In genomic region chr3:55443271-55443670, GRCm38 (mm10) we compare ENCODE assay signal across 29 mouse cellular contexts. TPM values are rescaled to one million over a fixed set of nuclear protein-coding genes. Genes with fewer than 3 reads are reported as not detected.
"Had no signal": no experiment of that assay in that cellular context is flagged by ENCODE, and none has a peak within 500 bp of the region (broad histone marks: within the 10 kb centered on the region; RNA-seq: fewer than 3 reads in every experiment).

No protein-coding gene starts in this region.

- H3K27me3 ChIP-seq: liver, embryonic 12.5 days; liver, embryonic 15.5 days; lung, embryonic 15.5 days; megakaryocyte, embryonic 14.5 days; midbrain, embryonic 13.5 days had no signal

- DNase-seq: kidney, adult 2 months; kidney, postnatal 25 days; layer of hippocampus, postnatal 36 days; liver; lung, adult 18-20 months; lung, postnatal 10 days; lung, postnatal 36 days; thymus, adult 2 months; thymus, postnatal 14 days; thymus, postnatal 4 days had no signal

- H3K4me1 ChIP-seq: liver, embryonic 12.5 days; liver, embryonic 15.5 days; lung, embryonic 15.5 days; midbrain, embryonic 10.5 days had no signal

- H3K9ac ChIP-seq: limb, embryonic 13.5 days; liver, embryonic 12.5 days; liver, embryonic 15.5 days; lung, embryonic 15.5 days; midbrain, embryonic 13.5 days had no signal

- H3K9me3 ChIP-seq: limb, embryonic 10.5 days; limb, embryonic 13.5 days; liver, embryonic 12.5 days; liver, embryonic 15.5 days; lung, embryonic 15.5 days; megakaryocyte, embryonic 14.5 days; midbrain, embryonic 10.5 days; midbrain, embryonic 13.5 days had no signal

- H3K27ac ChIP-seq: kidney, postnatal 0 days; limb, embryonic 10.5 days; limb, embryonic 13.5 days; liver, embryonic 12.5 days; liver, embryonic 15.5 days; lung, embryonic 15.5 days; midbrain, embryonic 10.5 days; midbrain, embryonic 13.5 days; stomach, postnatal 0 days had no signal

- H3K4me2 ChIP-seq: limb, embryonic 13.5 days; liver, embryonic 12.5 days; liver, embryonic 15.5 days; lung, embryonic 15.5 days; midbrain, embryonic 13.5 days had no signal

- ATAC-seq: liver, embryonic 12.5 days; midbrain, embryonic 13.5 days had no signal

- H3K36me3 ChIP-seq: limb, embryonic 10.5 days; limb, embryonic 13.5 days; liver, embryonic 12.5 days; liver, embryonic 15.5 days; lung, embryonic 15.5 days; midbrain, embryonic 10.5 days had no signal

- H3K4me3 ChIP-seq: limb, embryonic 10.5 days; limb, embryonic 13.5 days; liver, embryonic 12.5 days; liver, embryonic 15.5 days; lung, embryonic 15.5 days; megakaryocyte, embryonic 14.5 days; midbrain, embryonic 10.5 days; midbrain, embryonic 13.5 days had no signal

RNA-seq across cellular contexts. Expression of gene Gm21954, which starts 28.7 kb away (rescaled TPM):
- total RNA-seq: layer of hippocampus, postnatal 36 days; left cerebral cortex, postnatal 25 days; midbrain, postnatal 0 days had no signal
- polyA plus RNA-seq: kidney, adult 2 months; kidney, embryonic 14.5 days; kidney, postnatal 0 days; large intestine, adult 2 months; limb, embryonic 10.5 days; limb, embryonic 13.5 days; liver, embryonic 12.5 days; liver, embryonic 15.5 days; lung, embryonic 15.5 days; midbrain, embryonic 10.5 days; midbrain, embryonic 13.5 days; midbrain, postnatal 0 days; neural tube, embryonic 11.5 days; neural tube, embryonic 14.5 days; small intestine, adult 2 months; spleen, adult 2 months; stomach, embryonic 14.5 days; stomach, postnatal 0 days; thymus, adult 2 months had no signal
